Mouse (Mus musculus) ZHBTc4 (cell line): ENCODE results near the gene Sptbn4.
A peak's percentile ranks its signal among the peaks of the same experiment; 100 is the strongest.

ENCODE experiments used
- DNase-seq: peaks from one replicate; pipeline ENCODE4 v3.0.0-alpha.2; 2011; ENCODE audit warnings: low read depth, low spot score

The Sptbn4 gene

GRCm38 (mm10) chr7:27447419-27448286 lies at the start of gene Sptbn4, which contains the start of gene Blvrb:
TSS of gene Sptbn4 (minus strand) at chr7:27447686.
TSS of gene Blvrb (plus strand) at chr7:27447978.
- DNase-seq = peak; percentile 100

- peak; percentile 82 for DNase-seq
Measured at GRCm38 (mm10) chr7:27494659-27495367, 47.3 kb upstream of the Sptbn4 start.

DNA sequence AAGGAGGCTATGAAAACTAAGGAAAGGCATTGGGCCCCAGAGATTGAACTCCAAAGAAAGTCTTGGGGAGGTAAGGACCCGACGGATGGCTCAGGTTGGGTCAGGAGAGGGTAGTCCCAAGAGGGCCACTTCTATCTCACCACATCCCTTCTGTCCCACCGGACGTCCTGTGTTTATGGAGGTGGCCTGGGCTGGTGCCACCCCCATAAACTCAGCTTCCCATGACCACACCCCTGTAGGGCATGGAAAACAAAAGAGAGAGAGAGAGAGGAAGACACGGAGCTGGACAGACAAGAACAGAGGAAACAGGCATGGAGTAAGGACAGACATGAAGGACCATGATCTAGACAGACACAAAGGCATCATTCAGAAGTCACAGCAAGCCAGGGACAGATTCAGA lies 46.0 kb upstream of the Sptbn4 start:
- DNase-seq = no peak

DNA sequence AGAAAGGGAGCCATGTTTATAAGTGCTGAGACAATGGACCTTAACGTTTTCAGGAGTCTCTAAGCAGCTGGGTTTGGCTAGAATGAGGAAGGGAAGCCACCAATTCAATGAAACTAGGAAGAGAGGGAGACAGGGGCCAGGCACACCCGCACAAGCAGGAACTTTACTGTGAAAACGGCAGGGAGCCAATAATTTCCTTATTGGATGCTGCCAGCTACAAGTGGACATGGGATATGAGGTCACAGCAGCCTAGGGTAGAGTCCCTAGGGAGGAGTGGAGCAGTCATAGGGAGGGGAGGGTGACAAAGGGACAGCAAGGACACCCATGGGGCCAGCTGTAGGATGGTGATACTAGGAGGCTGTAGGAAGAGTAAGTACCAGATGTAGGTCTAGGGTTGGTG lies 45.5 kb upstream of the Sptbn4 start:
- no peak for DNase-seq

DNA sequence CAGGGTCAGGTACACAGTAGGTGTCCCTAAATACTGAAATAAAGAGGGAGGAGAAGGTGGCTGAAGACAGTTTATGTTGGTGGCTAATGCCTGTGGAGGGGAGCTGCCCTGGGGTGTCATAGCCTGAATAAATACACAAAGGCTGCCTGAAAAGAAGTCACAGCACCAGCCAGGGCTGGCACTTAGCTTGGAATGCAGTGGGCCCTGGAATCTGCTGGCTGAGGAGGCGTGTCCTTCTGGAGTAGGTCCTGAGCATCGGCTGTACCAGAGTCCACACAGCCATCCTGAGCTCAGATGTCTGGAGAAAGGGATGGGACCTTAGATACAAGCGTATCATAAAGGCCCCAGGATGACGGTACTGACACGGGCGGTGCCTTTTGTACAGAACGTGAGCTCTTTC lies 44.4 kb upstream of the Sptbn4 start:
- DNase-seq = peak; percentile 70

- DNase-seq = peak; percentile 93
Measured at GRCm38 (mm10) chr7:27490543-27491329, 43.2 kb upstream of the Sptbn4 start.

DNA sequence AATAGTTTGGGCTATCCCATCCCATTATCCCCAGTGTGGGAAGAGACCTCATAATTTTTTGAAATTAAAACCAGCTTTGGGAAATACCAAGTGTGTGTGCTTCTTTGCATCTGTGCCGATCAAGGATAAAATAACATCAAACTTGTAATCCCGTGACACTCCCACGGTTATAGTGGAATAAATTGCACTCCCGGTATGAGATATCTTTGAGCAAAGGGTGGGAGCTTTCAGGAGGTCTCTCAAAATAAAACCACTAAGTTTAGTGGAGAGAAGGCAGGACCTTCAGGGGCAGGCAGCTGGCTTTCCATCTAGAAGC lies 42.7 kb upstream of the Sptbn4 start:
- DNase-seq = no peak

GRCm38 (mm10) chr7:27489270-27489869 lies 41.9 kb upstream of the Sptbn4 start:
- no peak for DNase-seq

DNA sequence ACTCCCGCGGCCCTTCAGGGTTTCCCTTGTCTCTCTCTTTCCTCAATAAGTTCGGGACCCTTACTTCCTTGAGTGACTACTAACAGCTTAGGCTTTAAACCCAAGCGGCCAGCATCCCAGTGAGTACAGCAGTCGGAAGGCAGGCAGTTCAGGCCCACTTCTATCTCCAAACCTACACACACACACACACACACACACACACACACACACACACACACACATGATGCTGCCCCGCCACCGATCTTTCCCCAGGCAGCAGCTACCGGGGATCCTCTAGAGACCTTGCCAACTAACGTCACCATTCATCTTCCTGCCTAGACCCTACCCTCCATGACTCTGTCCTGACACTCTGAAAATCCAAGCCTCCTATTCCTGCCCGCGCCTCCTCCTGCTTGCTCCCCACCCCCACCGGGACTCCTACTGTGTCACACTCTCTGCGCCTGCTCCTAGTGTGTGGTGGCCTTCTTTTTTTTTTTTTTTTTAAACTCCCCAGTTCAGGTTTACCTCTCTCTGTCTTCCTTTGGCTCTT lies 40.3 kb upstream of the Sptbn4 start:
- peak; percentile 75 for DNase-seq

- peak; percentile 100 for DNase-seq
Measured at GRCm38 (mm10) chr7:27486770-27487697, 39.5 kb upstream of the Sptbn4 start, which contains the start of gene Sertad1. TSS of gene Sertad1 (plus strand) at chr7:27486910.

- no peak for DNase-seq
Measured at GRCm38 (mm10) chr7:27486102-27486769, 38.8 kb upstream of the Sptbn4 start.

GRCm38 (mm10) chr7:27483860-27484259 lies 36.4 kb upstream of the Sptbn4 start:
- peak; percentile 51 for DNase-seq

DNA sequence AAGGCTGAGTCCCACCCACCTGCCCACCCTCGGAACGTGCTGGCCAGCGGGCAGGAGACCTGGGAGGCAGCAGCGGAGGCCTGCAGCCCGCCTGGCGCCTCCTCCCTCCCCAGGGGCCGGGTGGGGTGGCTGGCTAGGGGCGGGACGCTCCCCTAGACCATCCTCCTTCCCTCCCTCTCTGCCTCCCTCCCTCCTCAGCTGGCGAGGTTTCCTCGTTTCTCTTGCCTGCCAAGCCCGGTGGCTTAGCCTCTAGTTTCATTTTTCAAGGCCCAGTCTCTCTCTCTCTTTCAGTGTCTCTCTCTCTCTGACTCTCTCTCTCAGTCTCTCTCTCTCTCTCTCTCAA lies 34.1 kb upstream of the Sptbn4 start:
- DNase-seq = peak; percentile 60

DNA sequence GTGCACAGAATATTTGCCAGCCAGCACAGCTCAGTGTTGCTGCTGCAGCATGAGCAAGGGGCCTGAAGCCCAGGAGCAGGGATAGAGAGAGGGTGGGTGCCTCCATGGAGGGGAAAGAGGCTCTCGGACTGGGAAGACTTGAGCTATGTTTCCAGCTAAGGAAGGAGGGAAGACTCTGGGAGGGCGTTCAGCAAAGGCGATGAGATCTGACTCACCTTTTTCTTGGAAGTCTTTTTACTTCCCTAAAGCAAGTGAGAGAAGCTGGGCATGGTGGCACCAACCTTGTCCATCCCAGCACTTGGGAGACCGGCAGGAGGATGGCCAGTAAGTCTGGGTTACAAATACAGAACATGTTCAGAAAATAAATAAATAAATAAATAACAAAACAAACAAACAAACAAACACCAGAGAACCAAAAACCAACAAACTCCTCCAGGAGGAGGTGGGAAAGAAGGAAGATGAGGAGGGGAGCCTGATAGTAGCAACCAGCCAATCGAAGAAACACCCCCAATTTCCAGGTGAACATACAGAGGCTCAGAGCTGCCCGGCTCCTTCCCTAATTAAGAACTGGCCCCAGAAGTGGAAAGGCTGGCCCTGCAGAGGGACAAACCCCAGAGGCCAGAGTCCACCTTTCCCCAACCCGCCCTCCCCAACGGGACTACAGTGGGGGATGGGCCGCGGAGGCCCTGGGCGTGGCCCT lies 33.6 kb upstream of the Sptbn4 start:
- DNase-seq = no peak

DNA sequence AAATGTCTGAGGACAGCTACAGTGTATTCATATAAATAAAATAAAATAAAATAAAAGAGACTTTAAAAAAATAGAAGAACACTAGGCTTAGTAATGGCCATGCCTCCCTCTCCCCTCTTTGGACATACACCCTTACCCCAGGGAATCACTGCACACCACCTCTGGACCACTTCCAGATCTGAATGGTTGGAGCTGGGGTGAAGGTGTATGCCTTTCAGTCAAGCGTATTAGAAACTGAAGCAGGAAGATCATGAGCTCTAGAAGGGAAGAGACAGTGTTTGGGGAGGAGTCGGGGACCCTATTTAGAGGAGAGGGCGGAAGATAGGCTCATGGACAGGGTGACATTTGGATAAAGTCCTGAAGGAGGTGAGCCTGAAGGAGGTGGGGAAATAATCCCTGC lies 33.0 kb upstream of the Sptbn4 start:
- no peak for DNase-seq

DNA sequence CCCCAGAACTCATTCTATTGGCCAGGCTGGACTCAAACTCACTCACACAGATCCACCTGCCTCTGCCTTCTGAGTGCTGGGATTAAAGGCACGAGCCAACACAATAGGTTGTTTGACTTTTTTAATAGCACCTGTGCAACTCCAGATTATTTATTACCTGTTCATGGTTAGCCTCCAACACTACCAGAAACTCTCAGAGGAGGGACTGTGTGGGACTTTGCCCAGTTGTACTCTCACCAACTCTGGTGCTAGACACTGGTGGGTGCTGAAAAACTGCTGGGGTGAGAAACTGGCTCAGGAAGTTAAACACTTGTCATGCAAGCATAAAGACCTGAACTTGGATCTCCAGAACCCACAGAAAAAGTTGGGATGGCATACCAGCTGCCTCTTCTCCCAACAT lies 32.3 kb upstream of the Sptbn4 start:
- DNase-seq = no peak

DNA sequence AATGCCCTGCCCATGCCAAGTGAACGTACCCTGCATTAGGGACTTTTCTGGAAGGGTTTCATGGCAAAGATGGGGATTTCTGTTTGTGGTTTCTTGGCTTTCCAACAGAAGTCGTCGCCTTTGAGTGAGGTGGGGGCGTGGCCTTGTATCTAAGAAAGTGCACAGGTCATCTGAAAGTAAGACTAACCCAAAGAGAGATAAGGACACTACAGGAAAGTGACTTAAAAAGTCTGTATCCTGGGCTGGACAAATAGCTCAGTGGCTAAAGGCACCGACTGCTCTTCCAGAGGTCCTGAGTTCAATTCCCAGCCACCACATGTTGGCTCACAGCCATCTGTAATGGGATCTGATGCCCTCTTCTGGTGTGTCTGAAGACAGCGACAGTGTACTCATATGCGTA lies 31.1 kb upstream of the Sptbn4 start:
- DNase-seq = no peak

GRCm38 (mm10) chr7:27476098-27476635 lies 28.7 kb upstream of the Sptbn4 start:
- no peak for DNase-seq

DNA sequence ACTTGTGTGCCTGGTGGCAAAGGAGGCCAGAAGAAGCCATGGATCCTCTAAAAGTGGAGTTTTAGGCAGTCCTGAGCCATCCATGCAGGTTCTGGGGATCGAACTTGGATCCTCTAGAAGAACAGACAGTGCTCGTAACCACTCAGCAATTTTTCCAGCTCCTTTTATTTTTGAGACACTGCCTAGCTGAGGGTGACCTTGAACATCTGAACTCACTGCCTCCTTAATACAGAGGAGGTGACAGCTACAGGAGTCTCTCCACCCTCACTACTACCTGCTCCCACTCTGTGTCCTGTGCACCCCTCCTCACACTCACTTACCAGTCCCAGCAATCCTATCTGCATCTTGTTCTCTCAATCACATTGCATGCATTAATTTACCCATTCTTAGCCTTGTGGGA lies 28.1 kb upstream of the Sptbn4 start:
- no peak for DNase-seq
